Mouse (Mus musculus) forebrain, embryonic 14.5 days (tissue): Measurements from ENCODE around the gene Ncor2. TPM values are rescaled to one million over a fixed set of nuclear protein-coding genes. Genes with fewer than 3 reads are reported as not detected.
"Not testable (repeated sequence)": the region's sequence is repeated elsewhere in the genome, so short reads cannot be mapped to it uniquely, and the experiment has no call there.

Source experiments
- ATAC-seq: fragments of 200-750 bp; cut with Nextera tagmentation; 2 replicates; pipeline ENCODE4 v1.8.0; 2017; ENCODE audit warnings: mild to moderate bottlenecking, moderate library complexity
- DNase-seq: peaks from one replicate; pipeline ENCODE4 v3.0.0-alpha.2; 2015; ENCODE audit warnings: low spot score
- H3K27ac ChIP-seq: fragments of 300-500 bp; sonication (generic); 2 replicates; pipeline ENCODE4 v1.5.1; 2014; ENCODE audit warnings: low read depth, mild to moderate bottlenecking, control low read depth, low read length, moderate library complexity
- H3K27me3 ChIP-seq: fragments of 300-500 bp; sonication (generic); replicated peaks from 2 replicates; pipeline ENCODE4 v1.6.1; 2014; ENCODE audit warnings: low read length, control low read depth, mixed read lengths; ENCODE audit not compliant: control insufficient read depth, insufficient read depth
- H3K36me3 ChIP-seq: fragments of 300-500 bp; sonication (generic); 2 replicates; pipeline ENCODE4 v1.6.1; 2014; ENCODE audit warnings: low read length, control low read depth; ENCODE audit not compliant: control insufficient read depth, insufficient read depth
- H3K4me1 ChIP-seq: fragments of 300-500 bp; sonication (generic); 2 replicates; pipeline ENCODE4 v1.6.1; 2014; ENCODE audit warnings: antibody characterized with exemption, low read length, control low read depth; ENCODE audit not compliant: control insufficient read depth, insufficient read depth
- H3K4me2 ChIP-seq: fragments of 300-500 bp; sonication (generic); 2 replicates; pipeline ENCODE4 v1.6.1; 2014; ENCODE audit warnings: mild to moderate bottlenecking, control low read depth, low read length
- H3K4me3 ChIP-seq: fragments of 300-500 bp; sonication (generic); 2 replicates; pipeline ENCODE4 v1.5.1; 2014; ENCODE audit warnings: low read depth, low read length, control low read depth
- H3K9ac ChIP-seq: fragments of 300-500 bp; sonication (generic); 2 replicates; pipeline ENCODE4 v1.6.1; 2014; ENCODE audit warnings: mild to moderate bottlenecking, low read length, control low read depth, moderate library complexity
- H3K9me3 ChIP-seq: fragments of 300-500 bp; sonication (generic); replicated peaks from 2 replicates; pipeline ENCODE4 v1.6.1; 2016; ENCODE audit warnings: low read length, control low read depth, mixed read lengths; ENCODE audit not compliant: control insufficient read depth
- WGBS: fragments of 180-500 bp; shearing (Covaris S2); extraction: QIAGEN DNeasy Blood & Tissue Kit; methylation state at CpG from one replicate; pipeline ENCODE4 v1.1.7; 2014; 5-methylcytosine and 5-hydroxymethylcytosine counted together
- polyA plus RNA-seq: library from polyadenylated mRNA; unstranded; fragments of >200 nt; fragmentation: Nextera tagmentation; extraction: Ambion mirVana; gene quantifications from 2 replicates; pipeline ENCODE4 v1.2.1, GENCODE M21; 2014

The Ncor2 gene
- polyA plus RNA-seq, 1 experiment from 2014 or later, result 15.1 TPM

DNA sequence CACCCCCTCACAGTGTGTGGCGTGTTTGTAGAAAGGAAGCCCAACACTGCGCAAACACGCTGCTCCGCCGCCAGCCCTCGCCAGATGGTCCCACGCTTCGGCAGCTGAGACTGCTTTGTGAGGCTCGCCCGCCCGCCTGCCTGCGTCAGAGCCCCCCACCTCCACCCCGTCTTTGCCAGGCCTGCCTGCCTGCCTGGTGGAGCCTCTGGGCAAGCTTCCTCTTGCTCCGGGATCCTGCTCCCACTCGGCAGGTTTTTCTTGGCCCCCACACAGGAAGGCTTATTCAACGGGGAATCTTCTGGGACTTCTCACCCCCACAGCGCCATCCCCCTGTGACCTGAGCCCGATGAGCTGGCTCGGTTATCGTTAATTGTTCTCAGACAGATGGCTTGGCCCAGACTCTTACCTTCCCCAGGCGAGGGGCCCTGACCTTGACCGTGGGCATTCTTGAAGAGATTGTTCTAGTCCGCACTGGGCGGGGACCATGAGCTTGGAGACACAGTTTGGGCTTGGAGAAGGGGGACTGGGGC lies 37.0 kb upstream of the Ncor2 start:
- H3K36me3 ChIP-seq, result no peaks in the 10 kb centered on the region
- H3K4me2 ChIP-seq, result peak overlapping the region; percentile 45
- no peak overlapping the region for H3K4me3 ChIP-seq
- DNase-seq, result peak; percentile 95
- no peaks in the 10 kb centered on the region for H3K9me3 ChIP-seq
- peak overlapping the region; percentile 92 for H3K27ac ChIP-seq
- H3K4me1 ChIP-seq, result peaks cover 23% of the 10 kb centered on the region
- H3K9ac ChIP-seq, result peak overlapping the region; percentile 55
- WGBS, result 4% methylated on average over 24 of the region's 24 CpGs
- peak; percentile 96 for ATAC-seq
- H3K27me3 ChIP-seq, result no peaks in the 10 kb centered on the region

DNA sequence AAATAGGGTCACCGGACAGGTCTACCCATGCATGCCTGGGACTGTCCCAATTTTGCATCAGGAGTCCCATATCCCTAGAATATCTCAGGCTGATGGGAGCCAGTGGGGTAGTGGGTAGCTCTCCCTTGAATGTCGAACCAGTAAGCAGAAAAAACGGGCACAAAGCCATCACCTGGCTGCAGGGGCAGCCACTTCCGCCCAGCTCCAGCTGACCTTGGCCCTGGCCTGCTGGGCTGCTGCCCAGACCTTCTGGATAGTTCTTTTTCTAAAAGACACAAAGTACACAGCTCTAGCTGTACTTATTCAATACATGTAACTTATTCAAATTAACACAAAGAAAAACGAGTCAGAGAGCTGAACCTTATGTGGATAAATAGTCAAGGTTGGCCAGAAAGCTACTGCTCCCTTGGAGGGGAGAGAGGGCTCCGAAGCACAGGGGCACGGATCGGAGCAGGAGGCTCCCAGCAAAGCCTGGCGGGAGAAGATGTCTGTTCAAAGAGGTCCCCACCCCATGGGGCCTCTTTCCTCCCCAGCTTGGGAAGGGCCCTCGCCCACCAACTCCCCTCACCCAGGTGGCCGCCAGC lies 36.4 kb upstream of the Ncor2 start:
- H3K4me3 ChIP-seq, result no peak overlapping the region
- peak overlapping the region; percentile 55; the same call in 1 of the 2 replicates for H3K9ac ChIP-seq
- DNase-seq (no peak), ATAC-seq (no peak)
- H3K9me3 ChIP-seq, result no peaks in the 10 kb centered on the region
- H3K4me2 ChIP-seq, result peak overlapping the region; percentile 45
- no peaks in the 10 kb centered on the region for H3K27me3 ChIP-seq
- 20% methylated on average over 11 of the region's 11 CpGs for WGBS
- H3K27ac ChIP-seq, result peak overlapping the region; percentile 92
- H3K36me3 ChIP-seq, result no peaks in the 10 kb centered on the region
- H3K4me1 ChIP-seq, result peaks cover 23% of the 10 kb centered on the region

DNA sequence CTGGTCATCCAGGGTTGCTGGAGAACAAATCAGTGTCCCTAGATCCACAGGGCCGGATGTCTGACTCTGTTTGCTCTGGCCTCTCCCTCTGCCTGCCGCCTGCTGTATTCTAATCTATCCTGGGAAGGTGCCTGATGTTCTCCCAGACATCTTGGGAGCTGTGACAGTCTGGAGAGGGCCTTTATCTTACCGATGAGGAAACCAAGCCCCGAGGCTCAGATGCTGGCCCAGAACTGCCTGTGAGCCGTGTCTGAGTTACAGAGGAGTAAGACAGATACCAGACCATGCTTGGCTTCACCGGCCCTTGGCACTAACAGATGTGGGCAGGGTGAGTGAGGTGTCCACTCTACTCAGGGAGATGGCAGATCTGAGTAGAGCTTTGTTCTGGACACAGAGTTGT lies 35.0 kb upstream of the Ncor2 start:
- Histone ChIP-seq H3K4me2 (no peak overlapping the region), H3K9me3 (no peaks in the 10 kb centered on the region), H3K27me3 (no peaks in the 10 kb centered on the region), H3K36me3 (no peaks in the 10 kb centered on the region), H3K4me1 (peaks cover 23% of the 10 kb centered on the region), H3K4me3 (no peak overlapping the region), H3K9ac (no peak overlapping the region), H3K27ac (no peak overlapping the region)
- 94% methylated on average over 6 of the region's 6 CpGs for WGBS
- DNase-seq, result no peak
- ATAC-seq, result no peak

DNA sequence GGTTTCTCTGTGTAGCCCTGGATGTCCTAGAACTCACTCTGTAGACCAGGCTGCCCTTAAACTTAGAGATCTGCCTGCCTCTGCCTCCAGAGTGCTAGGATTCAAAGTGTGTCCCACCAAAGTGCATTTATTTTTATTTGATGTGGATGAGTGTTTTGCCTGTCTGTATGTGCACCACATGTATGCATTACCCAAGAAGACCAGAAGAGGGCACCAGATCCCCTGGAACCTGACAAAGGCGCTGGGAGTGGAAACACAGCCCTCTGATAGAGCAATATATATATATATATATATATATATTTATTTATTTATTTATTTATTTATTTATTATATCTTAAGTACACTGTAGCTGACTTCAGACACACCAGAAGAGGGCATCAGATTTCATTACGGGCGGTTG lies 25.9 kb upstream of the Ncor2 start:
- WGBS, result 92% methylated on average over 3 of the region's 3 CpGs
- DNase-seq, H3K27ac ChIP-seq, ATAC-seq, H3K9me3 ChIP-seq, H3K36me3 ChIP-seq, H3K4me2 ChIP-seq, H3K27me3 ChIP-seq, H3K4me3 ChIP-seq, H3K9ac ChIP-seq: not testable (repeated sequence)
- peaks cover 13% of the 10 kb centered on the region for H3K4me1 ChIP-seq

DNA sequence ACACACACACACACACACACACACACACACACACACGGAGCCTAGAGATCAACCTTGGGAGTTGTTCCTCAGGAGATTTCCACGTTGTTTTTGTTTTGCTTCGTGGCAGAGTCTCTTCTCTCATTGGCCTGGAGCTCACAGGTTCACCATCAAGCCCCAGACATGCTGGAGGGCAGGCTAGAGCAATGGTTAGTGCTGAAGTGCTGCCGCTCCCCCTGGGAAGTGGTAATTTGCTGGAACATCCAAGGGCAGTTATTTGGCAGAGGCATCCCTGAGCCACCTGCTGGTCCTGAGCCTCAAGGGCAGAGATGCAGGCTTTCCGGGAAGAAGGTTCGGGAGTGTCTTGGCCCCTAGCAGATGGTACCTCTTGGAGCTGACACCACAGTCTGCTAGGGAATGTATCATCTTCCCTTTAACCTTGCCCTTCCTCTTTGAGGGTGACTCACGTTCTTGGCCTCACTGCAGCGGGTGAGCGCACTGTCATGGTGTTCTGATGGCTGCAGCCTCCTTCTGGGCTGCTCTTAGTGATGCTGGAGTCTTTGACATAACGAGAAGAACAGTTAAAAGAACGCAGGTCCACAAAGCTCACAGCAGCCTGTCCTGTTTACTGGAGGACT lies 25.3 kb upstream of the Ncor2 start:
- Histone ChIP-seq H3K9ac (no peak overlapping the region), H3K4me2 (no peak overlapping the region), H3K27ac (0 out of 2 replicates have a peak overlapping the region, but pooled peaks have one; percentile 81), H3K36me3 (no peaks in the 10 kb centered on the region), H3K4me3 (no peak overlapping the region), H3K9me3 (no peaks in the 10 kb centered on the region), H3K4me1 (peaks cover 13% of the 10 kb centered on the region), H3K27me3 (no peaks in the 10 kb centered on the region)
- WGBS, result 80% methylated on average over 11 of the region's 11 CpGs
- ATAC-seq, result no peak
- no peak for DNase-seq

DNA sequence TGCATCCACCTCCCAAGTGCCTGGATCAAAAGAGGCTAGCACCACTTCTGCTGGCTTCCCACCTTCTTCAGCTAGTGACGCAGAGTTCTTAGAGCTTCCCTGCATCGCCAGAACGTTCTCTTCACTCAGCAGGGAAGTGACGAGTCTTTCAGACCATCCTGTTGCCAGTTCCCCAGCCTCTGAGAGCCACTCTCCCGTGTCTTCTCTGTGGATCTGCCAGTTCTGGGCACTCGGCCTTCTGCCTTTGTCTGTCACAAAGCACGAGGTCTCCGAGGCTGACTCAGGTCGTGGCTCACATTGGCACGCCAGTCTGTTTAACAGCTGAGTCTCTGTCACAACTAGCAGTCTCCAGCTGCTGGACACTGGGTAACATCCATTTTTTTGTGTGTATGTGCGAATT lies 24.7 kb upstream of the Ncor2 start:
- no peak overlapping the region for H3K4me3 ChIP-seq

DNA sequence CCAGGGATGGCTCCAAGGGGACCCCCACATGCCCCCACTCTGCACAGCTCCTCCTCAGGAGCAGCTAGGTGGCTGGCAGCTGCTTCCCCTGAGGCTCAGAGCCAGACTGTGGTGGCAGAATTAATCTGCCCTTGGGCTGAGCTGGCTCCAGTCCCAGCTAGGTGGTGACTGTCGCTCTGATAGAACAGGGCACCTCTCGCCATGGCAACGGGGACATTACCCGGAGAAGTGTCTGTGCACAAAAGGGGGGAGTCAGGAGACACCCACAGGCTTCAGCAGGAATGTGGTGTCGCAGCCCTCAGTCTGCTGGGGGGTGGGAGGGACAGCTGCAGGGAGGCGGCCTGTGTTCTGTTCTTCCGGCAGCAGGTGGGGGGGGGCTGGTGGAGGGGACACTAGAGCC lies 24.1 kb upstream of the Ncor2 start:
- peak overlapping the region; percentile 41 for H3K9ac ChIP-seq
- no peaks in the 10 kb centered on the region for H3K36me3 ChIP-seq
- no peak overlapping the region for H3K4me3 ChIP-seq
- 1% methylated on average over 7 of the region's 7 CpGs for WGBS
- peak overlapping the region; percentile 20; the same call in 1 of the 2 replicates for H3K4me2 ChIP-seq
- no peaks in the 10 kb centered on the region for H3K27me3 ChIP-seq
- H3K27ac ChIP-seq, result peak overlapping the region; percentile 81
- peak; percentile 94 for ATAC-seq
- H3K4me1 ChIP-seq, result peaks cover 13% of the 10 kb centered on the region
- no peaks in the 10 kb centered on the region for H3K9me3 ChIP-seq
- DNase-seq, result peak; percentile 94

More for the DNA sequence above, 24.7 kb upstream of the Ncor2 start:
- WGBS, result 39% methylated on average over 11 of the region's 11 CpGs
- H3K4me2 ChIP-seq, result no peak overlapping the region
- peak; percentile 53 for DNase-seq
- H3K4me1 ChIP-seq, result peaks cover 13% of the 10 kb centered on the region
- H3K36me3 ChIP-seq, result no peaks in the 10 kb centered on the region
- peak overlapping the region; percentile 81 for H3K27ac ChIP-seq
- peak; percentile 13; the same call in 1 of the 2 replicates for ATAC-seq
- no peaks in the 10 kb centered on the region for H3K27me3 ChIP-seq
- no peak overlapping the region for H3K9ac ChIP-seq
- H3K9me3 ChIP-seq, result no peaks in the 10 kb centered on the region

DNA sequence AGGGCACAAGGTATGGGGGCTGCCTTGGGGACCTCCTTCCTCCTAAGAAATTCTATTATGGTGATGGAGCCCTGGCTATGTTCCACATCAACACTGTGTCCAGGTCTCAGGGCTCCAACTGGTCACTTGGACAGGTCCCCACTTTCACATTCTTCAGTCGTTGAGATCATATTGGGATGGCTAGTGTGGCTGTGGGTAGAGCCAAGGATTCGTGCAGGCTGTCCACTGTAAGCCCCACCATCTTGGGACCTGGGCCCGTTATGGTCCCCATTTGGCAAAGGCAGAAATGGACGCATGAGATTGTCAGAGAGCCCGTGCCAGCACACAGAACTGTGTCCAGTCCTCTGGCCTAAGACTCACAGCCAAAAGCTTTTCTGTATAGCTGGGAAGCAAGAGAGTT lies 23.1 kb upstream of the Ncor2 start:
- H3K4me1 ChIP-seq, result peaks cover 13% of the 10 kb centered on the region
- H3K4me3 ChIP-seq, result no peak overlapping the region
- H3K27me3 ChIP-seq, result no peaks in the 10 kb centered on the region
- H3K36me3 ChIP-seq, result no peaks in the 10 kb centered on the region
- peak overlapping the region; percentile 81; the same call in 1 of the 2 replicates for H3K27ac ChIP-seq
- H3K9me3 ChIP-seq, result no peaks in the 10 kb centered on the region
- no peak overlapping the region for H3K4me2 ChIP-seq
- DNase-seq (no peak), ATAC-seq (no peak)
- 78% methylated on average over 5 of the region's 5 CpGs for WGBS
- H3K9ac ChIP-seq, result no peak overlapping the region

DNA sequence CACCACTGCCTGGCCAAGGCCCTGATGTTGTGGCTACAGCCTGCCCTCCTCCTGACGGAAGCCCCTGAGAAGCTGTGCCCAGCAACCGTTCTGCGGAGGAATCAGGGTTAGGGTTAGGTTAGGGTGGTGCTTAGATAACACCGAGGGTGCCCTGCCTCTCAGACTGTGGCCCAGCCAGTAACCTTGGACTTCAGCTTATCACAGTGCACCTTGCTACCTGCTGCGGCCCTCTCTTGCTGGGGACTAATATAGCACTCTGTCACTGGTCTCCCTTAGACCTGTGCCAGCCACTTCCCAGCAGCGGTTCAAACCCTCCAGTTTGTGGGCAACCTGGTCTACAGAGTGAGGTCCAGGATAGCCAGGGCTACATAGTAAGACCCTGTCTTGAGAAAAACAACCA lies 20.1 kb upstream of the Ncor2 start:
- no peaks in the 10 kb centered on the region for H3K9me3 ChIP-seq
- H3K27ac ChIP-seq, result no peak overlapping the region
- H3K4me2 ChIP-seq, result no peak overlapping the region
- no peak overlapping the region for H3K9ac ChIP-seq
- DNase-seq (no peak), ATAC-seq (no peak)
- H3K27me3 ChIP-seq, result no peaks in the 10 kb centered on the region
- WGBS, result 95% methylated on average over 6 of the region's 6 CpGs
- H3K4me1 ChIP-seq, result peaks cover 13% of the 10 kb centered on the region
- no peaks in the 10 kb centered on the region for H3K36me3 ChIP-seq
- no peak overlapping the region for H3K4me3 ChIP-seq
